Comparison of ENCODE assay signal across 8 mouse cellular contexts in genomic region chr3:131886470-131886869, GRCm38 (mm10).
DNase-seq lines count a peak whose midpoint lies in the region; ATAC-seq and TF ChIP-seq lines count a peak whose summit lies in the region.

No protein-coding gene starts in this region.

- H3K27me3 ChIP-seq in heart, adult 2 months (ENCODE audit: control insufficient read depth, insufficient read depth, low read length), result no peaks in the 10 kb centered on the region
- no peaks in the 10 kb centered on the region for H3K27me3 ChIP-seq in forebrain, embryonic 12.5 days

- peak; percentile 62 for TF ChIP-seq CTCF in heart, adult 2 months (IDR thresholded peaks at IDR 0.05)

- H3K4me2 ChIP-seq in forebrain, embryonic 12.5 days, result no peak overlapping the region

- no peaks in the 10 kb centered on the region for H3K4me1 ChIP-seq in heart, adult 2 months (ENCODE audit: control insufficient read depth, insufficient read depth, low read length)
- no peaks in the 10 kb centered on the region for H3K4me1 ChIP-seq in forebrain, embryonic 12.5 days

- no peak for TF ChIP-seq POLR2A in heart, adult 2 months (IDR thresholded peaks at IDR 0.05; ENCODE audit: insufficient read depth, low read depth, low read length)

- no peak for DNase-seq in heart, adult 2 months
- no peak for DNase-seq in heart, adult 8-10 months (ENCODE audit: low spot score)
- DNase-seq in 3T3-L1 (ENCODE audit: low read depth, low spot score) (peak; percentile 57), R1 (ENCODE audit: low read depth, low spot score) (peak; percentile 61)
- peak; percentile 33 for DNase-seq in forelimb bud, embryonic 11.5 days (ENCODE audit: low read depth, low spot score)
- peak; percentile 6 for DNase-seq in thymus, postnatal 0 days (ENCODE audit: low spot score)
- DNase-seq in heart, adult 18-20 months, result no peak

- no peak overlapping the region for H3K4me3 ChIP-seq in heart, adult 2 months
- H3K4me3 ChIP-seq in forebrain, embryonic 12.5 days (replicated peaks), result no peak overlapping the region

- no peaks in the 10 kb centered on the region for H3K36me3 ChIP-seq in heart, adult 2 months (ENCODE audit: control insufficient read depth, insufficient read depth, low read length)
- no peaks in the 10 kb centered on the region for H3K36me3 ChIP-seq in forebrain, embryonic 12.5 days (replicated peaks)

- no peaks in the 10 kb centered on the region for H3K79me2 ChIP-seq in heart, adult 2 months (replicated peaks; ENCODE audit: control insufficient read depth, insufficient read depth, low read length)

- TF ChIP-seq EP300 in heart, adult 2 months (IDR thresholded peaks at IDR 0.05; ENCODE audit: insufficient read depth, low read depth, low read length), result no peak

- H3K9me3 ChIP-seq in forebrain, embryonic 12.5 days, result no peaks in the 10 kb centered on the region

- intact Hi-C loops in heart, adult 2 months (cut with DNase I), result no loop called here

- H3K9ac ChIP-seq in heart, adult 2 months (ENCODE audit: low read depth, low read length), result no peak overlapping the region
- H3K9ac ChIP-seq in forebrain, embryonic 12.5 days, result no peak overlapping the region

- no peak overlapping the region for H3K27ac ChIP-seq in heart, adult 2 months
- no peak overlapping the region for H3K27ac ChIP-seq in forebrain, embryonic 12.5 days

- no peak for ATAC-seq in forebrain, embryonic 12.5 days (ENCODE audit: low FRiP score)

- 88% methylated on average over 5 of the region's 5 CpGs for WGBS in heart, adult 2 months
- WGBS in forebrain, embryonic 12.5 days, result 90% methylated on average over 5 of the region's 5 CpGs

Comparison
In these comparisons a context has a peak if more than half of its experiments do, and no peak if none do; other contexts are left out.
1. DNase-seq: peak in 3T3-L1 (single experiment), R1 (single experiment), forelimb bud, embryonic 11.5 days (single experiment) and thymus, postnatal 0 days (single experiment); none in heart, adult 2 months (0 of 2), heart, adult 8-10 months (single experiment) and heart, adult 18-20 months (0 of 2).